Mouse (Mus musculus): ENCODE data around the gene Ripk3.

GRCm38 (mm10) chr14:55824001-55824480, 35.4 kb upstream of the Ripk3 start:
- TF ChIP-seq CTCF (IDR thresholded peaks at IDR 0.05; ENCODE audit: insufficient read depth, low read length) (no peak), POLR2A (IDR thresholded peaks at IDR 0.05; ENCODE audit: borderline replicate concordance, extremely low read depth, low read depth, low read length) (no peak)

Measured in lung, adult 2 months (tissue).